ENCODE assay signal across 10 mouse cellular contexts in genomic region chr9:117018301-117018700, GRCm38 (mm10).
A peak's percentile ranks its signal among the peaks of the same experiment; 100 is the strongest.
DNase-seq lines count a peak whose midpoint lies in the region; ATAC-seq and TF ChIP-seq lines count a peak whose summit lies in the region.
"Had no signal": no experiment of that assay in that cellular context is flagged by ENCODE, and none has a peak within 500 bp of the region (broad histone marks: within the 10 kb centered on the region; RNA-seq: fewer than 3 reads in every experiment).

No protein-coding gene starts in this region.

- no peaks in the 10 kb centered on the region for H3K9me3 ChIP-seq in kidney, embryonic 16.5 days (ENCODE audit: low read length)
- no peaks in the 10 kb centered on the region for H3K9me3 ChIP-seq in hindbrain, postnatal 0 days (ENCODE audit: low read length)
- H3K9me3 ChIP-seq in liver, embryonic 13.5 days (replicated peaks), result no peaks in the 10 kb centered on the region
- no peaks in the 10 kb centered on the region for H3K9me3 ChIP-seq in stomach, embryonic 16.5 days (replicated peaks; ENCODE audit: control insufficient read depth, low read length)
- no peaks in the 10 kb centered on the region for H3K9me3 ChIP-seq in forebrain, embryonic 13.5 days (replicated peaks)
- H3K9me3 ChIP-seq: lung, embryonic 15.5 days had no signal

- DNase-seq in kidney, postnatal 10 days, result no peak
- DNase-seq in hindbrain, postnatal 0 days (ENCODE audit: low spot score), result no peak
- no peak for DNase-seq in liver, embryonic 13.5 days
- DNase-seq in left cerebral cortex, postnatal 10 days (ENCODE audit: extremely low spot score in 1 of 2, low spot score in 2 of 2), result no peak
- DNase-seq: gastrocnemius, postnatal 10 days; layer of hippocampus, postnatal 36 days had no signal

- intact Hi-C loops in left cerebral cortex, postnatal 10 days (cut with DNase I), result no loop called here

- H3K4me2 ChIP-seq in kidney, embryonic 16.5 days (replicated peaks; ENCODE audit: low read depth, low read length), result no peak overlapping the region
- H3K4me2 ChIP-seq in hindbrain, postnatal 0 days (ENCODE audit: low read depth, low read length), result no peak overlapping the region
- peak overlapping the region; percentile 21; the same call in 1 of the 2 replicates for H3K4me2 ChIP-seq in liver, embryonic 13.5 days
- H3K4me2 ChIP-seq in stomach, embryonic 16.5 days (ENCODE audit: low read depth, low read length), result no peak overlapping the region
- H3K4me2 ChIP-seq in forebrain, embryonic 13.5 days, result no peak overlapping the region
- H3K4me2 ChIP-seq: lung, embryonic 15.5 days had no signal

- H3K27ac ChIP-seq in kidney, embryonic 16.5 days (ENCODE audit: low read length), result peak overlapping the region; percentile 76; the same call in 1 of the 2 replicates
- peak overlapping the region; percentile 23; the same call in 1 of the 2 replicates for H3K27ac ChIP-seq in hindbrain, postnatal 0 days
- H3K27ac ChIP-seq in liver, embryonic 13.5 days, result no peak overlapping the region
- peak overlapping the region; percentile 34; the same call in 1 of the 2 replicates for H3K27ac ChIP-seq in stomach, embryonic 16.5 days (ENCODE audit: low read length)
- no peak overlapping the region for H3K27ac ChIP-seq in forebrain, embryonic 13.5 days
- H3K27ac ChIP-seq: lung, embryonic 15.5 days had no signal

- H3K4me1 ChIP-seq in kidney, embryonic 16.5 days (ENCODE audit: insufficient read depth, low read length), result peaks cover 28% of the 10 kb centered on the region
- H3K4me1 ChIP-seq in hindbrain, postnatal 0 days (ENCODE audit: insufficient read depth, low read length), result no peaks in the 10 kb centered on the region
- H3K4me1 ChIP-seq in liver, embryonic 13.5 days (replicated peaks), result peaks cover 14% of the 10 kb centered on the region
- peaks cover 14% of the 10 kb centered on the region for H3K4me1 ChIP-seq in stomach, embryonic 16.5 days (ENCODE audit: control insufficient read depth, insufficient read depth, low read length)
- peaks cover 4% of the 10 kb centered on the region for H3K4me1 ChIP-seq in forebrain, embryonic 13.5 days

- peaks cover 4% of the 10 kb centered on the region; the same call in 1 of the 2 replicates for H3K36me3 ChIP-seq in kidney, embryonic 16.5 days (ENCODE audit: insufficient read depth, low read length)
- no peaks in the 10 kb centered on the region for H3K36me3 ChIP-seq in hindbrain, postnatal 0 days (ENCODE audit: insufficient read depth, low read length)
- H3K36me3 ChIP-seq in liver, embryonic 13.5 days, result no peaks in the 10 kb centered on the region
- H3K36me3 ChIP-seq in stomach, embryonic 16.5 days (ENCODE audit: control insufficient read depth, insufficient read depth, low read length), result no peaks in the 10 kb centered on the region
- H3K36me3 ChIP-seq in forebrain, embryonic 13.5 days (ENCODE audit: poor library complexity, severe bottlenecking), result no peaks in the 10 kb centered on the region
- H3K36me3 ChIP-seq: lung, embryonic 15.5 days had no signal

- no peak for TF ChIP-seq CTCF in hindbrain, postnatal 0 days (IDR thresholded peaks at IDR 0.05; ENCODE audit: low read depth)

- no peaks in the 10 kb centered on the region for H3K27me3 ChIP-seq in kidney, embryonic 16.5 days (ENCODE audit: insufficient read depth, low read length)
- no peaks in the 10 kb centered on the region for H3K27me3 ChIP-seq in hindbrain, postnatal 0 days (ENCODE audit: insufficient read depth, low read length)
- H3K27me3 ChIP-seq in liver, embryonic 13.5 days, result no peaks in the 10 kb centered on the region
- H3K27me3 ChIP-seq in stomach, embryonic 16.5 days (ENCODE audit: control insufficient read depth, insufficient read depth, low read length), result no peaks in the 10 kb centered on the region
- no peaks in the 10 kb centered on the region for H3K27me3 ChIP-seq in forebrain, embryonic 13.5 days
- H3K27me3 ChIP-seq: lung, embryonic 15.5 days had no signal

- no peak overlapping the region for H3K9ac ChIP-seq in kidney, embryonic 16.5 days (replicated peaks; ENCODE audit: low read length)
- no peak overlapping the region for H3K9ac ChIP-seq in hindbrain, postnatal 0 days (replicated peaks; ENCODE audit: low read length)
- H3K9ac ChIP-seq in liver, embryonic 13.5 days, result no peak overlapping the region
- H3K9ac ChIP-seq in stomach, embryonic 16.5 days (ENCODE audit: low read length), result no peak overlapping the region
- H3K9ac ChIP-seq in forebrain, embryonic 13.5 days, result no peak overlapping the region
- H3K9ac ChIP-seq: lung, embryonic 15.5 days had no signal

- H3K4me3 ChIP-seq in kidney, embryonic 16.5 days (ENCODE audit: low read length), result no peak overlapping the region
- H3K4me3 ChIP-seq in hindbrain, postnatal 0 days (ENCODE audit: low read length), result no peak overlapping the region
- H3K4me3 ChIP-seq in liver, embryonic 13.5 days (replicated peaks), result no peak overlapping the region
- no peak overlapping the region for H3K4me3 ChIP-seq in stomach, embryonic 16.5 days (replicated peaks; ENCODE audit: low read length)
- H3K4me3 ChIP-seq in forebrain, embryonic 13.5 days, result no peak overlapping the region
- H3K4me3 ChIP-seq: lung, embryonic 15.5 days had no signal

- ATAC-seq in kidney, embryonic 16.5 days (ENCODE audit: low FRiP score, low TSS enrichment), result no peak
- ATAC-seq in hindbrain, postnatal 0 days, result no peak
- peak; percentile 18; the same call in 1 of the 2 replicates for ATAC-seq in liver, embryonic 13.5 days (ENCODE audit: low read depth)
- no peak for ATAC-seq in stomach, embryonic 16.5 days (ENCODE audit: insufficient read depth, low FRiP score)
- ATAC-seq in forebrain, embryonic 13.5 days, result no peak

- WGBS in kidney, embryonic 16.5 days, result 56% methylated on average over 12 of the region's 12 CpGs
- 44% methylated on average over 12 of the region's 12 CpGs for WGBS in hindbrain, postnatal 0 days
- WGBS in liver, embryonic 13.5 days (ENCODE audit: insufficient replicate concordance), result 48% methylated on average over 12 of the region's 12 CpGs
- 54% methylated on average over 12 of the region's 12 CpGs for WGBS in stomach, embryonic 16.5 days
- 64% methylated on average over 12 of the region's 12 CpGs for WGBS in forebrain, embryonic 13.5 days

Comparison
In these comparisons a context has a peak if more than half of its experiments do, and no peak if none do; other contexts are left out.
1. H3K27ac ChIP-seq: peak in kidney, embryonic 16.5 days (single experiment), hindbrain, postnatal 0 days (single experiment) and stomach, embryonic 16.5 days (single experiment); none in liver, embryonic 13.5 days (single experiment) and forebrain, embryonic 13.5 days (single experiment).